In the genomic region with DNA sequence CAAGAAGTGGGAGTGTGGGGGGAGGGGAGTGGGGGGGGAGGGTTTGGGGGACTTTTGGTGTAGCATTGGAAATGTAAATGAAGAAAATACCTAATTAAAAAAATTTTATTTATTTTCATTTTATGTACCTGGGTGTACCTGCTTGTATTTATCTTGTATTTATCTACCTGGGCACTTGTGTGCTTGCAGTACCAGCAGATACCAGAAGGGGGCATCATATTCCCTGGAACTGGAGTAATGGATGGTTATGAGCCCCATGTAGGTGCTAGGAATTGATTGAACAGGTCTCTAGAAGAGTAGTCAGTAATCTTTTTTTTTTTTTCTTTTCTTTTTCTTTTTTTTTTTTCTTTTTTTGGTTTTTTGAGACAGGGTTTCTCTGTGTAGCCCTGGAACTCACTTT, we compare ENCODE assay signal across 18 mouse cellular contexts. TPM values are rescaled to one million over a fixed set of nuclear protein-coding genes. Genes with fewer than 3 reads are reported as not detected.
A peak's percentile ranks its signal among the peaks of the same experiment; 100 is the strongest.
DNase-seq lines count a peak whose midpoint lies in the region; TF ChIP-seq lines count a peak whose summit lies in the region.
"Had no signal": no experiment of that assay in that cellular context is flagged by ENCODE, and none has a peak within 500 bp of the region (broad histone marks: within the 10 kb centered on the region; RNA-seq: fewer than 3 reads in every experiment).

No protein-coding gene starts in this region.

- no peaks in the 10 kb centered on the region for H3K4me1 ChIP-seq in thymus, adult 2 months (replicated peaks; ENCODE audit: control insufficient read depth, insufficient read depth, low read length)

- H3K4me3 ChIP-seq in thymus, adult 2 months (ENCODE audit: control insufficient read depth, insufficient read depth, low read length), result no peak overlapping the region
- H3K4me3 ChIP-seq: embryonic facial prominence, embryonic 15.5 days; midbrain, embryonic 10.5 days had no signal

- no peak overlapping the region for H3K27ac ChIP-seq in thymus, adult 2 months (ENCODE audit: control insufficient read depth, insufficient read depth, low read length)
- H3K27ac ChIP-seq: embryonic facial prominence, embryonic 15.5 days; midbrain, embryonic 10.5 days had no signal

- DNase-seq in kidney, adult 9 months, result peak; percentile 34
- no peak for DNase-seq in kidney, postnatal 4 days
- DNase-seq in thymus, adult 2 months, result peak; percentile 35
- no peak for DNase-seq in thymus, adult 18-20 months
- DNase-seq in c-Kit-positive CD71-positive TER-119-positive erythroid progenitor cells, embryonic 14.5 days (ENCODE audit: low spot score), result peak; percentile 42
- DNase-seq in adrenal gland, adult 2 months, result no peak
- DNase-seq in gastrocnemius, adult 8-10 months (ENCODE audit: low spot score in 2 of 2), result no peak
- DNase-seq: heart, adult 18-20 months; right cerebral cortex, postnatal 4 days had no signal

- no peak for TF ChIP-seq CTCF in thymus, adult 2 months (IDR thresholded peaks at IDR 0.05; ENCODE audit: borderline replicate concordance, control insufficient read depth, extremely low read depth, insufficient read depth, low read length, poor library complexity)

- no peak for TF ChIP-seq POLR2A in thymus, adult 2 months (IDR thresholded peaks at IDR 0.05; ENCODE audit: control insufficient read depth, extremely low read depth, insufficient read depth, low read length, poor library complexity)

- no peaks in the 10 kb centered on the region for H3K36me3 ChIP-seq in thymus, adult 2 months (ENCODE audit: control insufficient read depth, insufficient read depth, low read length)
- H3K36me3 ChIP-seq: embryonic facial prominence, embryonic 15.5 days; midbrain, embryonic 10.5 days had no signal

- H3K27me3 ChIP-seq in thymus, adult 2 months (ENCODE audit: control insufficient read depth, insufficient read depth, low read length), result no peaks in the 10 kb centered on the region

RNA-seq across cellular contexts. Expression of a gene that starts 4.4 kb away (rescaled TPM):
- polyA plus RNA-seq in thymus, adult 2 months (2012; rRNA removed), result 1.4 and 1.6 TPM in 2 replicates
- not detected for total RNA-seq in adrenal gland, adult 2 months (2021)
- polyA plus RNA-seq in adrenal gland, adult 2 months (2012; rRNA removed), result not detected in 2 replicates
- under 1 TPM in 2 of 4 experiments, not detected in 2; 0.29 to 0.54 TPM for total RNA-seq in gastrocnemius, adult 8-10 months (2022)
- total RNA-seq: heart, adult 18-20 months; hematopoietic stem cell, adult 5-6 weeks; layer of hippocampus, postnatal 25 days; liver, adult 2 months had no signal
- polyA plus RNA-seq: forebrain, embryonic 16.5 days; liver, adult 2 months; midbrain, embryonic 10.5 days; neural tube, embryonic 14.5 days had no signal

RNA-seq across cellular contexts. Expression of a gene that starts 9.5 kb away (rescaled TPM):
- 0.08 and 0.22 TPM in 2 replicates for polyA plus RNA-seq in thymus, adult 2 months (2012; rRNA removed)
- not detected for total RNA-seq in adrenal gland, adult 2 months (2021)
- polyA plus RNA-seq in adrenal gland, adult 2 months (2012; rRNA removed), result not detected in 2 replicates
- total RNA-seq in gastrocnemius, adult 8-10 months (2022), result not detected
- total RNA-seq: heart, adult 18-20 months; hematopoietic stem cell, adult 5-6 weeks; layer of hippocampus, postnatal 25 days; liver, adult 2 months had no signal
- polyA plus RNA-seq: embryonic facial prominence, embryonic 15.5 days; forebrain, embryonic 16.5 days; kidney, embryonic 14.5 days; liver, adult 2 months; midbrain, embryonic 10.5 days; neural tube, embryonic 14.5 days; stomach, embryonic 16.5 days had no signal

RNA-seq across cellular contexts. Expression of a gene that starts 32.0 kb away (rescaled TPM):
- polyA plus RNA-seq in thymus, adult 2 months (2012; rRNA removed), result 30.0 and 30.9 TPM in 2 replicates
- total RNA-seq in adrenal gland, adult 2 months (2021), result 10 to 100 TPM; 14.5 to 21.1 TPM
- 12.3 and 23.7 TPM in 2 replicates for polyA plus RNA-seq in adrenal gland, adult 2 months (2012; rRNA removed)
- 1 to 10 TPM; 1.6 to 4.5 (median 3.4) TPM for total RNA-seq in gastrocnemius, adult 8-10 months (2022)

RNA-seq across cellular contexts. Expression of a gene that starts 32.2 kb away (rescaled TPM):
- 38.7 and 50.4 TPM in 2 replicates for polyA plus RNA-seq in thymus, adult 2 months (2012; rRNA removed)
- total RNA-seq in adrenal gland, adult 2 months (2021), result 10 to 100 TPM; 41.9 to 61.1 TPM
- 62.7 and 64.5 TPM in 2 replicates for polyA plus RNA-seq in adrenal gland, adult 2 months (2012; rRNA removed)
- total RNA-seq in gastrocnemius, adult 8-10 months (2022), result 10 to 100 TPM; 36.4 to 43.8 (median 41.7) TPM

RNA-seq across cellular contexts. Expression of a gene that starts 43.0 kb away (rescaled TPM):
- 49.1 and 57.4 TPM in 2 replicates for polyA plus RNA-seq in thymus, adult 2 months (2012; rRNA removed)
- 10 to 100 TPM; 81.3 to 92.1 TPM for total RNA-seq in adrenal gland, adult 2 months (2021)
- polyA plus RNA-seq in adrenal gland, adult 2 months (2012; rRNA removed), result 44.2 and 51.2 TPM in 2 replicates
- total RNA-seq in gastrocnemius, adult 8-10 months (2022), result 10 to 100 TPM; 17.5 to 23.0 (median 19.5) TPM

Comparison
In these comparisons a context has a peak if more than half of its experiments do, and no peak if none do; other contexts are left out.
1. DNase-seq: peak in kidney, adult 9 months (single experiment), thymus, adult 2 months (single experiment) and c-Kit-positive CD71-positive TER-119-positive erythroid progenitor cells, embryonic 14.5 days (single experiment); none in kidney, postnatal 4 days (0 of 2), thymus, adult 18-20 months (0 of 2), adrenal gland, adult 2 months (single experiment) and gastrocnemius, adult 8-10 months (0 of 2).